Mouse (Mus musculus) kidney, adult 2 months (tissue): ENCODE data around the gene 4930438A08Rik.

Experiments
- CTCF ChIP-seq: fragments of 200-500 bp; conservative IDR thresholded peaks from 2 replicates; pipeline ENCODE4 v1.5.1; 2011; ENCODE audit warnings: low read depth, mild to moderate bottlenecking, control low read depth, low read length, moderate library complexity, mixed read lengths; ENCODE audit not compliant: insufficient read depth, insufficient read length
- POLR2A ChIP-seq: fragments of 200-500 bp; IDR thresholded peaks from one replicate; pipeline ENCODE4 v1.6.1; 2011; ENCODE audit warnings: low read depth, low read length, control low read depth

GRCm38 (mm10) chr11:58260156-58260555 is 14.4 kb upstream of the 4930438A08Rik start:
- TF ChIP-seq CTCF = no peak
- no peak for TF ChIP-seq POLR2A
